Mouse (Mus musculus) splenic B cell, adult 2 months (primary cell): ENCODE measurements around the gene Vwa3a.

ENCODE experiments used
- DNase-seq: peaks from one replicate; pipeline ENCODE4 v3.0.0-alpha.2; 2011; ENCODE audit warnings: low read depth, low spot score
- H3K27me3 ChIP-seq: 2 replicates; pipeline ENCODE4 v1.6.1; 2012; ENCODE audit warnings: mild to moderate bottlenecking, low read length, moderate library complexity, mixed read lengths; ENCODE audit not compliant: control insufficient read depth, poor library complexity, insufficient read depth, severe bottlenecking
- H3K36me3 ChIP-seq: 2 replicates; pipeline ENCODE4 v1.6.1; 2012; ENCODE audit warnings: mild to moderate bottlenecking, low read length, moderate library complexity, mixed read lengths; ENCODE audit not compliant: control insufficient read depth, poor library complexity, insufficient read depth, severe bottlenecking

Vwa3a gene

GRCm38 (mm10) chr7:120795544-120795943 is 56.4 kb downstream of the Vwa3a start:
- no peak for DNase-seq
- Histone ChIP-seq H3K36me3 (no peaks in the 10 kb centered on the region), H3K27me3 (no peaks in the 10 kb centered on the region)

GRCm38 (mm10) chr7:120796369-120796768 is 57.3 kb downstream of the Vwa3a start:
- H3K27me3 ChIP-seq = no peaks in the 10 kb centered on the region
- DNase-seq = no peak
- H3K36me3 ChIP-seq = no peaks in the 10 kb centered on the region

- Histone ChIP-seq H3K36me3 (no peaks in the 10 kb centered on the region), H3K27me3 (no peaks in the 10 kb centered on the region)
- no peak for DNase-seq
Measured at GRCm38 (mm10) chr7:120803268-120803667, 64.2 kb downstream of the Vwa3a start.

GRCm38 (mm10) chr7:120809705-120810104 is 70.6 kb downstream of the Vwa3a start:
- DNase-seq = no peak
- H3K27me3 ChIP-seq = no peaks in the 10 kb centered on the region
- H3K36me3 ChIP-seq = no peaks in the 10 kb centered on the region

- H3K27me3 ChIP-seq = no peaks in the 10 kb centered on the region
- no peaks in the 10 kb centered on the region for H3K36me3 ChIP-seq
- DNase-seq = no peak
Measured at GRCm38 (mm10) chr7:120811834-120812415, 72.8 kb downstream of the Vwa3a start, which contains the start of gene Gm5737. TSS of gene Gm5737 (plus strand) at chr7:120812365.

- no peaks in the 10 kb centered on the region for H3K27me3 ChIP-seq
- DNase-seq = no peak
- no peaks in the 10 kb centered on the region for H3K36me3 ChIP-seq
Measured at GRCm38 (mm10) chr7:120817552-120817951, 78.4 kb downstream of the Vwa3a start.

GRCm38 (mm10) chr7:120819386-120819785 is 80.3 kb downstream of the Vwa3a start:
- H3K36me3 ChIP-seq = no peaks in the 10 kb centered on the region
- no peaks in the 10 kb centered on the region for H3K27me3 ChIP-seq
- DNase-seq = no peak

GRCm38 (mm10) chr7:120823248-120823647 is 84.1 kb downstream of the Vwa3a start:
- H3K27me3 ChIP-seq = no peaks in the 10 kb centered on the region
- H3K36me3 ChIP-seq = no peaks in the 10 kb centered on the region
- DNase-seq = peak; percentile 76

- Histone ChIP-seq H3K27me3 (no peaks in the 10 kb centered on the region), H3K36me3 (no peaks in the 10 kb centered on the region)
- no peak for DNase-seq
Measured at GRCm38 (mm10) chr7:120825097-120825496, 86.0 kb downstream of the Vwa3a start.

- DNase-seq = peak; percentile 50
- Histone ChIP-seq H3K36me3 (no peaks in the 10 kb centered on the region), H3K27me3 (no peaks in the 10 kb centered on the region)
Measured at GRCm38 (mm10) chr7:120826408-120826807, 87.3 kb downstream of the Vwa3a start.

- no peaks in the 10 kb centered on the region for H3K36me3 ChIP-seq
- DNase-seq = peak; percentile 68
- no peaks in the 10 kb centered on the region for H3K27me3 ChIP-seq
Measured at GRCm38 (mm10) chr7:120830431-120831381, 91.6 kb downstream of the Vwa3a start.

GRCm38 (mm10) chr7:120834426-120834825 is 95.3 kb downstream of the Vwa3a start:
- Histone ChIP-seq H3K27me3 (no peaks in the 10 kb centered on the region), H3K36me3 (no peaks in the 10 kb centered on the region)
- peak; percentile 75 for DNase-seq

- no peaks in the 10 kb centered on the region for H3K27me3 ChIP-seq
- H3K36me3 ChIP-seq = no peaks in the 10 kb centered on the region
- DNase-seq = peak; percentile 93
Measured at GRCm38 (mm10) chr7:120834863-120835372, 95.8 kb downstream of the Vwa3a start.

- no peaks in the 10 kb centered on the region for H3K27me3 ChIP-seq
- DNase-seq = peak; percentile 99
Measured at GRCm38 (mm10) chr7:120835449-120836359, 96.6 kb downstream of the Vwa3a start.

More at GRCm38 (mm10) chr7:120835449-120836359, 96.6 kb downstream of the Vwa3a start:
- no peaks in the 10 kb centered on the region for H3K36me3 ChIP-seq
